Mouse (Mus musculus): ENCODE measurements at regions not wholly inside any gene's neighbourhood (a gene's known extent, or its start where the extent isn't known, plus 50 kb on each side); places are given as distances from the start of the nearest gene placed in this dataset.

DNA sequence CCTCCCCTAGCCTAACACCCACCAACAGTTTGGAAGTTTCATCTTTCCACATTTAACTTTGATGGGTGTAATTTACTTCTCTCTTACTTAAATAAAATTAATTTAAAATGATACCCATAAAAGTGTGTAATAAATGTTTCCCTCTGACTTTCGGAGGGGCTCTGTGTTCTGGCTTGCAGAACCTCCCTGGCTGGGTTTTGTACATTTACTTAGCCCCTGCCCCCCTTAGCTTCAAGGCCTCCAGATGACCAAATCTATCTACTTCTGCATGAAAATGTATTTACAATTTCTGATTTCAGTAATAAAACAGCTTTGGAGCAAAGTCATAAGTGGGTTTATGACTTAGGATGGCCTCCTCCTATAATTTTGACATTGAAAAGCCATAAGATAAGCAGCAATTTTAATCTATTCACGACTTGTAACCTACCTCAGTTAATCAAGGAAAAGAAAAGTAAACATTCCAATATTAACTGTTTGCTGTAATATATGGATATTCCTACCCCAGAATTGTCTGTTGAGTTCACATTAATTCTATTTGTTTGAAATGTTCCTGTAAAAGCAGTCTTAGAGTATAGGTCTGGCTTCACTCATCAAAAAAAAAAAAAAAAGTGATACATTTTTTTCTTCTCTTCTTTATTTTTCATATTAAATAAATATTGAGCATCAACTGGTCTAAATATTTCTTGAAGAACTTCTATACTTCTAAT lies 147.2 kb upstream of the Cxadr start:
- TF ChIP-seq CTCF (IDR thresholded peaks at IDR 0.05; ENCODE audit: low read depth, low read length), result no peak
- no peak for TF ChIP-seq EP300 (IDR thresholded peaks at IDR 0.05; ENCODE audit: insufficient read depth, low read depth, low read length)
- no peak for TF ChIP-seq POLR2A (IDR thresholded peaks at IDR 0.05; ENCODE audit: insufficient read depth, low read length)

Measured in ES-Bruce4 (cell line).